Mouse (Mus musculus): ENCODE results near the gene Ptprn.
"Not testable (repeated sequence)": the region's sequence is repeated elsewhere in the genome, so short reads cannot be mapped to it uniquely, and the experiment has no call there.

Ptprn gene

DNA sequence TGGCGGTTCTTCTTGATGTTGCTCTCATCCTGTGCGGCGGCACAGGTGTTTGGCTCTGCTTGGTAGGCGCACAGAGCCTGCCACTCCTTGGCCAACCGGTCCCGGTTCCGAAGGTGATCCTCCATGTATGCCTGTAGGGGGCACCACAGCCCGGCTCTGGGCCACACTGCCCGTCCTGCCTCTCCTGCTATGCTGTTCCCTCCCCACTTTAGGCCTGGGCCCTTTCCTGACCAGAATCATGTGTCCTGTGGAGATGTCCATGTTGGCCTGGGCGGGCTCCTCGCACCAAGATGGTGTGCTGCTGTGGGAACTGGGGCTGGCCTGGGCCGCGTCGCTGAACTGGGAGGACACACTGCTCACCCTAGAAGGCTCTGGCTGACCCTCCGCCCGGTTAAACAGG lies 11.3 kb downstream of the Ptprn start:
- DNase-seq (ENCODE audit: low spot score in 2 of 2): no peak

DNA sequence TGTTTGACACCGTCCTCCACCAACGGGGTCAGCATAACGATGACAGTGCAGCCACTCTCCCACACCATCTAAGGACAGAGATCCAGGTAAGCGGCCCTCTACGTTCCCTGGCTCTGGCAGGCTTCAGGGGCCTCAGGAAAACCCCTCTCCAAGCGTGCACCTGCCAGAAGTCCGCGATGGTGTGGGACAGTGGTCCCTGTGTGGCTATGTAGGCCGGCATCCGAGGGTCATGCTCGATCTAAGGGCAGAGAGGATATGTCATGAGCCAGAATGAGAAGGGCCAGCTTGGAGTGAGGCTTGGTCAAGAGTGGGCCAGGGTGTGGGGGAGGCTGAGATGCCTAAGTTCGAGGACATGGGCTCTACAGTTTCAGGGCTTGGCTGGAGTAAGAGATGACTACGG lies 12.0 kb downstream of the Ptprn start:
- no peak for DNase-seq (ENCODE audit: low spot score in 2 of 2)

DNA sequence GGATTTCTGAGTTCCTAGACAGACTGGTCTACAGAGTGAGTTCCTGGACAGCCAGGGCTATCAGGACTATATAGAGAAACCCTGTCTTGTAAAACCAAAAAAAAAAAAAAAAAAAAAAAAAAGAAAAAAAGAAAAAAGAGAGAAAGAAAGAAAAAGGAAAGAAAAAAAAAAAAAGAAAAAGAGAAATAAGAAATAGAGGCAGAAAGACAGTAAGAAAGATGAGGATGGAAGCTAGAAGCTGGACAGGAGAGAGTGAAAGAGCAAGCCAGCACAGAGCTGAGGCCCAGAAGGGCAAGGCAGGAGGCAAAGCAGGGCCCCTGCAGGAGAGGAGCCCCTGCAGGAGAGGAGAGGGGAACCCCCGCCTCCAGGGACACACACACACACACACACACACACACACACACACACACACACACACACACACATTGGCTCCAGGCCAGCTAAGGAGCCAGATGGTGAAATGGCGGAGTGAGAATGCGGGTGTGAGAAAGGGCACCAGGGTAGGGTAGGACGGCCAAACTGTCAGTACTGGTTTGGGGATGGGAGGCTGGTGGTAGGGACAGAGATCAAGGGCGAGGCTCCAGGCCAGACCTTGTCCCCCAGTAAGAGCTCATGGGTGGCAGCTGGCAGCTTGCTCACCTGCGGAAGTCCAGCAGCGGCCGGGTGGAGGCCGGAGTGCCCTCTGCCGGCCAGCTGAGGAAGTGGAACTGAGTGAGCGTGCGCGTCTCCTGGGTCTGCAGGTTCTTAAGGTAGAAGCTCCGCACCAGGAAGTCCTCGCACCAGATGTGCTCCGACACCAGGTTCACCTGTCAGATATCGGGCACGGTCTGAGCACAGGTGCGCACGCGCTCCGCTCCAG lies 13.0 kb downstream of the Ptprn start:
- DNase-seq (ENCODE audit: low spot score in 2 of 2): peak in 1 of 2 experiments; percentile 78

DNA sequence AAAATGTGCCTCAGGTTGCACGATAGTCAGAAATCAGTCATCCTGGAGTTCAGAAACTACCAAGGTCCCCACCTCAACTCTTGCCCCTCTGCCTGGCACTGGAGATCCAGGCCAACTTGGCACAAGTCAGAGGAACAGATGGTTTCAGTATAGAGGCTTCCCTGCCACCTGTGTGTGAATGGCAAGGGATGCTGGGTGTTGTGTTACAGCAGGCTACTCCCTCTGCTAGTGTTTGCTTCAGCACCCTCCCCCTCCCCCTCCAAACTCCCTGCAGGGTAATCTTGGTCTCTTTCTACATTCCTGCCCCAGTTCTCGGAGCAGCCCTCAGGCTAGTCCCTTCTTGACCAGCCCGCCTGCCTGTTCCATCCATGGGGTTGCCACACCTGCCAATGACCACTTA lies 13.8 kb downstream of the Ptprn start:
- no peak for DNase-seq (ENCODE audit: low spot score in 2 of 2)

DNA sequence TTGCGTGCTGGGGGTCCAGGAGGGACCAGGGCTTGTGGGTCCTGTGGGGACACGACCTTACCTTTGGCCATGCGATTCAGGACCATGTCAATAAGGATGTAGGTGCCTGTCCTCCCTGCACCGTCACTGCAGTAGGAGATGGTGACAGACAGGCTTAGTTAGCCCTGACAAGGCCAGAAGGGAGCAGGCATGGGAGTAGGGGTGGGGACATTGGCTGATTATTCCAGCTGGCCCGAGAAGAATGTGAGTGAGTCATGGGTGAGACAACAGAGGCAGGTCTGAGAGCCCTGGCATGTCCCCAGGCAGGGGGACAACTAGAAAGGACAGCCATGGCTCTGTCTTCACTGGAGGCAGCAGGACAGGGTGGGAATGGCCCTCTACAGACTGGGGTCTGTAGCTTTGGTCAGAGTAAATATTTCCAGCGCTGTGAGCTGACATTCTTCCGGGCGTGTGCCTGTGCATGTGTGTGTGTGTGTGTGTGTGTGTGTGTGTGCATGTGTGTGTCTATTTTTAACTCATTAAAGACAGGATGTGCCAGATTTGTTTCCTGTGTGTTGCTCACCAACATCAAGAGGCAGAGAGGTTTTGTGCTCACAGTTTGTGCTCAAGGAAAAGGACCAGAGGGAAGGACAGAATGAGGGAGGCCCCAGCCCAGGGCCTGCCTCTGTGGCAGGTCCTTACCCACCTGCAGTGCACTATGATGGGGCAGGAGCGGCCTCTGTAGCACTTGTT lies 16.1 kb downstream of the Ptprn start:
- peak in 1 of 2 experiments; percentile 61 for DNase-seq (ENCODE audit: low spot score in 2 of 2)

DNA sequence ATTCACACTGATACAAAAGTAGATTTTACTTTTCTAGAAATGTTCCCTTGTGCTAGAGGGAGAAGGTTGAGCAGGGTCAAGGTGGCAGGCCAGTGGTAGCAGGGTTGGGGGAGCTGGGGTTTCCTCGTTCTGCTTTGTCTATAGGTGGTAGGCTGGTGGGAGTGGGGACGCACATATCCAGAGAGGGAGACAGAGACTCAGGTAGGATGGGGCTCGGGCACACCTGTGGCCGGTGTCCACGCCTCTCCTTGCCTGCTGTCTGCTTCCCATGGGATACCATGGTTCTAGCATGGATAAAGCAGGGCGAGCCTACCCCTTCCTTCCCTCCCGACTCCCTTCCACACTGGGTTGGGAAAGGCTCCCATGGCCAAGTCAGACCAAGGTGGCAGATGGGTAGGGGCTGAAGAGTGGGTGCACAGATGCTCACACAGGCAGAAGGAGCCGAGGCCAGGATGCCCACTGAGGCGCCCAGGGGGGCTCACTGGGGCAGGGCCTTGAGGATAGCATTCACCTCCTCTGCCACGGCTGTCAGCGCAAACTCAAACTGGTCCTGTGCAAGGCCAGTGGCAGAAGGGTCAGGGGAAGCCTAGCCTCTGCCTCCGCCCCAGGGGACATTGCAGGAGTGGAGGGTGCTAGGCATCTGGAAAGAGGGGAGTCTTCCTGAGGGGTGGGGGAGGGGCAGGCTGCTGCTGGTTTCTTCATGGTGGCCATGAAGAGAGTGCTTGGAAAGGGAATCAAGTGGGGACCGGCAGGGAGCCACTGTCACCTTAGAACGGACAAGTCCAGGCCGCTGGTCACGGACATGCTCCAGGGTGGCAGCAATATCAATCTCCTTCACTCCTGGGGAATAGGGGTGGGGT lies 17.0 kb downstream of the Ptprn start:
- no peak for DNase-seq (ENCODE audit: low spot score in 2 of 2)

DNA sequence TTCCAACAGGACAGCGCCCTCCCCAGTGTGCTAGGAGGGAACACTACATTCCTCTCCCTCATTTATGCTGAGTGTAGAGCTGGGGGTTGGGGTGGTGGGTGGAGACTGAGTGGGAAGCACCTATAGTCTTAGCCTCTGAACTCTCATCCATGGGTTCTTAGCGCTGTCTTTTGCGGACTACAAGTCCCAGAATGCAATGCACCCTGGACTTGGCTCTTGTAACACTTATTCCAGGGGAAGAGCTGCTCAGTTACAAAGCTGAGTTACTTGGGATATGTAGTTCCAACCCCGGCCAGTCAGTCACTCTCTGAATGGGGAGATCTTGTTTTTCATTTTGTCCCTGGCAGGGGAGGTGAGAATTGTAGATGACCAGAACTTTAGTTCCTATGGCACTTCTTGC lies 19.5 kb downstream of the Ptprn start:
- peak in 1 of 2 experiments; percentile 76 for DNase-seq (ENCODE audit: low spot score in 2 of 2)

DNA sequence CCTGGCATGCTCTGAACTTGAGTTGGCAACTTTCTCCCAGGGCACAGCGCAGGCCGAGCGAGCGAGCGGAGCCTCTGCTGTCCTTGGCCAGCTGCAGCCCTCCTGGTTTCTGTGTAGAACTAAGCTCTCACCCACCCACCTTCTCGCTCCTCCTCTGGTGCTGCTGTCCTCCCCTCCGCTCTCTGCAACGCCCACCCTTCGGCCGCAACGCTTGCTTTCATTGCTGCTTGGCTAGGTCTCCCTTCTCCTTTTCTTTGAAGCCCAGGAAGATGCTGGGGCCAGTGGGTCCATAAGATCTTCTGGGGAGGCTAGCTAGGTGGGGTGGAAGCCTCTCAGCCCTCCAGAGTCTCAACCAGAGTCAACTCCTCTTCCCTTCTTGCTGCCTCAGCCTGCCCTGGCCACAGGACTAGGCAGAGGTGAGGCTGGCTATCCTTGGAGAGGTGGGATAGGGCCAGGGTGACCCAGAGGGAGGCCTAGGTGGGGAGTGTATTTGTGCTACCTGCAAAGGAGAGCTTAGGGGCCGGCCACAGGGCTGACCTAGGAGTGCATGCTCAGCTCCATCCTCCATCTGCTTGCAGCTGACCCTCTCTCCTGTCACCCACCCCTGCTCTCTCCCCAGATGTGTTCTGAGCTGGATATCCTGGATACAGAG lies 20.0 kb downstream of the Ptprn start:
- DNase-seq (ENCODE audit: low spot score in 2 of 2): no peak

DNA sequence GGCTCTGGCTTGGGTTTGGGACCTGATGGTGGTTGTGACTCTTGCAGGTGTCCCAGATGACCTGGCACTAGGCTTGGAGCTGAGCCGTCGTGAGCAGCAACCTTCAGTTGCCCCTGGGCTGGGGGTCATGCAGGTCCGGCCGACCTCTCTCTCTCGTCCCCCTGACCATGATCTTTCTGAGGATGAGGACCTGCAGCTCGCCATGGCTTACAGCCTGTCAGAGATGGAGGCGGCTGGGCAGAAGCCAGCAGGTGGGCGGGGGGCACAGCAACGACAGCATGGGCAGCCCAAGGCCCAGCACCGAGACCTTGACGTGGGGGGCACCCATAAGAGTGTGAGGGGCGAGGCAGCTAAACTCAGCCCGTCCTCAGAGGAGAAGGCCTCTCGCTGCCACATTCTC lies 20.9 kb downstream of the Ptprn start:
- DNase-seq (ENCODE audit: low spot score in 2 of 2): no peak

DNA sequence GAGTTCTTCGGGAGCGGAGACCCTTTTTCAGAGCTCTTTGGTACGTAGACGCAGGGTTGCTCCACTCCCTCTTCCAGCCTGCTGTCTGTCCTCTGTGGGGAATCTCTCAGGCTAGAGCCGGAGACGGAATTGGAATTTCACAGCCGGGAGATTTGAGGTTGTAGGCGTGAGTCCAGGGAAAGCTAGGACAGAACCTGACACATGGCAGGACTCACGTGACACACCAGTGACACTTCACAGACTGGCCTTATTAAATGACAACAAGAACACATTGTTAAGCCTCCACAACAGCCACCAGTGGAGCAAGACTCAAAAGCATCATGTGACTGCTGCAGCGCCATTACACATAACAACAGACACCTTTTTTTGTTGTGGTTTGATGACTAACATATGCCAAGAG lies 24.7 kb downstream of the Ptprn start:
- peak in 1 of 2 experiments; percentile 67 for DNase-seq (ENCODE audit: low spot score in 2 of 2)

DNA sequence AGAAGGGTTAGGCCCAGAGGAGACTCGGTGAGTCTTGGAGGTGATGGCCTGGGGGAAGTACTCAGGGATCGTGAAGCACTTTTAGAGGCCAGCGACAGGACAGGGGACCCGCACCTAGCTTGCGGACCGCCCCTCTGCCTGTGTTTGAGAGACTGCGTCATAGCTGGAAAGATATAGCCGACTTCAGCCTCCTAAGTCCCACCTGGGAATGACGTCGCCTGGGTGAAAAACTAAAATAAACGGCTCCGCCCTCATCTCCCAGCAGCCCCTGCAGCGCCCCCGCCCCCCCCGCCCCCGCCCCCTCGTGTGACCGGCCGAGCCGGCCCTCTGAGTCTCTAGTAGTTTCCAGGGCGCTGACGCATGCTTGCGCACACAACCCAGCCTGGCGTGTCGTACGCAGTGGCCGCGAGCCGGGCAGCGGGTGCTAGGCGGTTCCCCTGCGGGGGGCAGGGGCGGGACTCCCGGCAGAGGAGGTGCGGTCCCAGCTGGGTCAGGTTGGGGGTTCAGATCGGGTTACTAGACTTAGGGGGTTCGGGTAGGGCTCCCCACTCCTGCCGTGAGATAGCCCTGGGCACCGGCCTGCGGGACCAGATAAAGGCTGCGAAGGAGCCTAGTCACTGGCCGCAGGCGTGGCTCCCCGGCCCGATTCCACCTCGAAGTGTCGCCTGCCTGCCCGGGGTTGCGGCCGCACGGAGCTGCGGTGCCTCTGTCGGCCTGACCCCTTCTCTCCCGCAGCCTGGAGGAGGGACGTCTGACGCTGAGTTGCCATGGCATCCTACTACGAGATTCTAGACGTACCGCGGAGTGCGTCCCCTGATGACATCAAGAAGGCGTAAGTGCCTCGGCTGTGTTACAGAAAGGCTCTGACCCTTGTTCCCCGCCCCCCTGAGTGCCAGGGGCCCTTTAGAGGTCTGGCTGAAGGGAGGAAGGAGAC lies 27.9 kb downstream of the Ptprn start, which contains the start of gene Dnajb2:
Dnajb2 (plus strand) TSS at position 290 of the 934 bp plus-strand sequence.
- peak in 1 of 2 experiments; percentile 86 for DNase-seq (ENCODE audit: low spot score in 2 of 2)

DNA sequence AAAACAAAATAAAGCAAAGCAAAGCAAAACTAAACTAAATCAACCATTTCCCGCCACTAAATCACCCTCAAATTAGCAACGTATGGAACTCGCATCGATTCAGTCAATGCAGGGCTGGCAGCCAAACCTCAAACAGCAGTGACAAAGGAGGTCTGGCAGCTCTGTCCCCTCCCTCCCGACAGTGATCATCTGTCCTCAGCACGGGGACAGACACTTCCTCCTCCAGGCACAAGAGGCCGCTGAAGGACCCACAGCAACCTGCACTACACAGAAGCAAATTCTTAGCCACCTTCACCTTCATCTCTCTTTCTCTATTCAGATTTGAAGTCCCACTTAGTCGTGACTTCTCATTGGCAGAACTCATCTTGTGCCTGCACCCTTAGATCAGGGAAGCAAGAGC lies 29.7 kb downstream of the Ptprn start:
- DNase-seq (ENCODE audit: low spot score in 2 of 2): peak in 1 of 2 experiments; percentile 84

DNA sequence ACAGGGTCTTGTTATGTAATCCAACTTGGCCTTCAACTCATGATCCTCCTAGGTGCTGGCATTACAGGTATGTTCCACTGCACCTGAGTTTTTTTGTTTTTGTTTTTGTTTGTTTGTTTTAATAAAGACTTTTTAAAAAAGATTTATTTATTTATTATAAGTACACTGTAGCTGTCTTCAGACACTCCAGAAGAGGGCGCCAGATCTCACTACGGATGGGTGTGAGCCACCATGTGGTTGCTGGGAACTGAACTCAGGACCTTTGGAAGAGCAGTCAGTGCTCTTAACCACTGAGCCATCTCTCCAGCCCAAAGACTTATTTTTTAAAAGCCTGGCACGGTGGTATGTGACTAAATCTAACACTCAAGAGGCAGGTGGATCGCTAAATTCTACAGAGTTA lies 31.8 kb downstream of the Ptprn start:
- not testable (repeated sequence) for DNase-seq (ENCODE audit: low spot score in 2 of 2)

DNA sequence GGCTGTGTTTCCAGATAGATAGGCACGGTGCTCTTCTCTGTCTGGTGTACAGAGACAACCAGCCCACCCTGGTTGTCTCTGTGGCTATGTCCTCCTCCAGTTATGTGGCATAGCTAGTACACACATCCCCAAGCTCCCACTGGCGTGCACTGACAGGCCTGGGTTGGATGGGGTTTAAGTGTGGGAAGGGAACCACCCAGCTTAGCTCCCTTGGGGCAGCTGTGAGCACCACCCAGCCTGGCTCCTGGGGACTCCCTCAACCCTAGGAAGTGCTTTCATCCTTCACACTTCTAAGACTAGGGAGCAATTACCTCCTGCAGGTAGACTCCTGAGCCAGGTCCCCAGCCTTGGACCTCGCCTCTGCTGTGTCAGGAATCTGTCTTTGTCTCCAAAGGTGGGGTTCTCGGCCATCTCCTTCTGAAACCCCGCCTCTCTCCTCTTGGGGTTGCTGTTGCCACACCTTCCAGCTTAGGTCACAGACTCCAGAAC lies 32.6 kb downstream of the Ptprn start, which contains the start of gene A630095N17Rik:
A630095N17Rik (minus strand) TSS at position 439 of the 489 bp plus-strand sequence.
- no peak for DNase-seq (ENCODE audit: low spot score in 2 of 2)

DNA sequence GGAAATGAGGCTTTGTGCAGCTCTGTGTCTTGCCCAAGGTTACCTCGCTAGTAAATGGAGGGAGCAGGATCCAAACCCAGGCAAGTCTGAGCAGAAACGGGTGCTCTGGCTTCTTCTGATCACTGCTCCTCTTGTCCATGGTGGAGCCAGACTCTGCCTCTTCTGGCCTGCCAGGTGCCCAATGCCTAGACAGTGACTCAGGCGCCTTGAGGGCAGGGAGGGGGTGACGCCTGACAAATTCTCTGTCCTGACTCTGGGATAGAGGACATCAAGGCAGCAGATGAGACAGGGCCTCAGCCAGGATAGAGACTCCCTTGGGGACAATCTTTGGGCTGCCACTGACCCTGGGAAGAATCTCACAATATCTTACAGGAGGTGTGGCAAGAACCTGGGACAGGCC lies 33.1 kb downstream of the Ptprn start:
- no peak for DNase-seq (ENCODE audit: low spot score in 2 of 2)

DNA sequence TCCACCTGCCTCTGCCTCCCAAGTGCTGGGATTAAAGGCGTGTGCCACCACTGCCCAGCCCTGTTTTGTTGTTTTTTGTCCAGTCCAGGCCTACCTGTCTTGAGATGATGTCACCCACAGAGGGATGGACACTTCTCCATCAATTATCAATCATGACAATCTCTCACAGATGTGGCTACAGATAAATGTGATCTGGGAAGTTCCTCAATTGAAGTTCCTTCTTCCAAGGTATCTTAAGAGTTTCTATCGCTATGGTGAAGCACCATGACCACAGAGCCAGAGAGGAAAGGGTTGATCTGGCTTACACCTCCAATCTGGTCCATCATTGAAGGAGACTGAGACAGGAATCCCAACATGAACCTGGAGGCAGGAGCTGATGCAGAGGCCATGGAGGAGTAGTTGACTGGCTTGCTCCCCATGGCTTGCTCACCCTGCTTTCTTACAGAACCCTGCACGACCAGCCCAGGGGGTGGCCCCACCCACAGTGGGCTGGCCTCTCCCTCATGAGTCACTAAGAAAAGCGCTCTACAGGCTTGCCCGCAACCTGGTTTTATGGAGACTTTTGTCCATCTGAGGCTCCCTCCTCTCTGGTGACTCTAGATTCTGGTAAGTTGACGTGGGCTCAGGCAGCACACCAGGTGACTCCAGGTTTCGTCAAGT lies 33.8 kb downstream of the Ptprn start:
- no peak for DNase-seq (ENCODE audit: low spot score in 2 of 2)

DNA sequence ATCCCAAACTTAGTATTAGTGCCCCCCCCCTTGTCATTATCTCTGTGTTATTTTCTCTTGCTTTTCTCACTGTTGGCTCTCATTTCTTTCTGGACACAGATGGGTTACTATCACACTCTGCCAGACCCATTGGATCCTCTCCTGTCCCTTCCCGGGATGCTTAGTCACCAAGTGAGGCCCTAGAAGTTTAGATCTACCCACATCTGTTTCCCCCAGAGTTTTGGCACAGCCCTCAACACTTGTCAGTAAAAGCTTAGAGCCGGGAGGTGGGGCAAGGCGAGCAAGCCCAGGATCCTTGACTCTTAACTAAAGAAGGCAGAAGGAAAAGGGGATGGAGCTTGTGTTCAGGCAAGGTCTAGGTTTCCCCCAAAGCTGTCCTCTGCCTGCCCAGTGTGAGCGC lies 35.1 kb downstream of the Ptprn start:
- no peak for DNase-seq (ENCODE audit: low spot score in 2 of 2)

DNA sequence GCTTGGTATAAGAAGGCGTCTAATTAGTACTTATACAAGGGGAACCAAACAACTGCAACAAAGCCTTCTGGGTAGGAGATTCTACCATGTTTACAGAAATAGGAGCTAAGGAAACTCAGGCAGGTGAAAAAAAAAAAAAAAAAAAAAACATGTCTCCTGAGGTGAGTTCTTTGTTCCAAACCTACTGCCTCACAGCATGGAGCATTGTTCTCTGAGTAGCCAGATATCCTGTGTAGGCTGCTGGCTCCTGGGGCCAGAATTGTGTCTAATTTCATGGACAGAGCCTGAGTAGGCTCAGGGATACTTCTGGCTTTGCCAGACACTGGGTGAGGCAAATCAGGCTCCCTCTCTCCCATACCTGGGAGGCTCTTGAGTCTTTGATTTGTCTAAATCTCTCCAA lies 36.6 kb downstream of the Ptprn start:
- DNase-seq (ENCODE audit: low spot score in 2 of 2): no peak

DNA sequence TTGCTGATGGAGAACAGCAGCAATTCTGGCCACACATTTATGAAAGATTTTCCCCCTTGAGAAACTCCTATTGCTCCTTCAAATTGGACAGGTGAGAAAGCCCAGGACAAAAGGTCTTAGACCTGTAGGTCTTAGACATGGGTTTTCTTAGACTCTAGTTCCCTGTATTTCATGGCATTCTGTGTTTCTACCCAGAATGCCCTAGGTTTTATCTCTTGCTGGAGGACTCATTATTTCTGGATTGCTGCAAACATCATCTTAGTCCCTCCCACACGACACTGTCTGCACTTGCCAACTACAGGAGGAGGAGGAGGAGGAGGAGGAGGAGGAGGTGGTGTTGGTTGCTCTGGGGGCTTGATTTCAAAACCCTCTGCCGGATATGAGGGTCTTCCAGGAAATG lies 38.2 kb downstream of the Ptprn start:
- DNase-seq (ENCODE audit: low spot score in 2 of 2): no peak

DNA sequence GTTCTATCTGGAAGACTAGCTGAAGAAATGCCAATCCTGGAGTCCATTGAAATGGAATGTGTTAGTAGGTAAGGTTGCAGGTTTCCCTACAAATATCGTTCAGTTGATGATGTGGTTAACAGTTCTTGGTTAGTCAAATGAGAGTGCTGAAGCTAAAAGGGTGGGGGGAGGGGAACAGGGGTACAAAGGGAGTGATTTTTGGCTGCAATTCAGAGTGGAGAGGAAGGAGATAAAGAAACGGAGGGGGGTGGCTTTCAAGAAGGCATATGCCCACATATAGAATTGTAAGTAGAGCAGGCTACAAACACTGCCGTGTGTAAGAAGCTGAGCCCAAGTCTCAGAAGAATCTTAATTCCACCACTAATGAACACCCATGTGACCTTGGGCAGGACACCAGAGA lies 38.8 kb downstream of the Ptprn start:
- DNase-seq (ENCODE audit: low spot score in 2 of 2): no peak
